Mouse (Mus musculus) adrenal gland, adult 2 months (tissue): ENCODE data around the gene Dpm3. TPM values are rescaled to one million over a fixed set of nuclear protein-coding genes. Genes with fewer than 3 reads are reported as not detected.
A peak's percentile ranks its signal among the peaks of the same experiment; 100 is the strongest.

ENCODE experiments used
- DNase-seq: peaks from one replicate; pipeline ENCODE4 v3.0.0; 2021
- microRNA-seq, 2 experiments: library from miRNA; unstranded; fragments of <30 nt; microRNA quantifications; one replicate each; pipeline ENCODE4 v1.2.0; 2021
- polyA plus RNA-seq: library from polyadenylated mRNA; depleted of rRNA; stranded (reverse); fragments of >200 nt; gene quantifications from 2 replicates; pipeline ENCODE4 v1.2.3, GENCODE M21; 2012; rRNA removed
- total RNA-seq, 2 experiments: library from RNA; stranded (reverse); gene quantifications; 2 replicates each; pipeline ENCODE4 v1.2.3; 2021

Gene Dpm3
- total and polyA plus RNA-seq, 3 experiments = 134 to 509 (median 150) TPM

DNA sequence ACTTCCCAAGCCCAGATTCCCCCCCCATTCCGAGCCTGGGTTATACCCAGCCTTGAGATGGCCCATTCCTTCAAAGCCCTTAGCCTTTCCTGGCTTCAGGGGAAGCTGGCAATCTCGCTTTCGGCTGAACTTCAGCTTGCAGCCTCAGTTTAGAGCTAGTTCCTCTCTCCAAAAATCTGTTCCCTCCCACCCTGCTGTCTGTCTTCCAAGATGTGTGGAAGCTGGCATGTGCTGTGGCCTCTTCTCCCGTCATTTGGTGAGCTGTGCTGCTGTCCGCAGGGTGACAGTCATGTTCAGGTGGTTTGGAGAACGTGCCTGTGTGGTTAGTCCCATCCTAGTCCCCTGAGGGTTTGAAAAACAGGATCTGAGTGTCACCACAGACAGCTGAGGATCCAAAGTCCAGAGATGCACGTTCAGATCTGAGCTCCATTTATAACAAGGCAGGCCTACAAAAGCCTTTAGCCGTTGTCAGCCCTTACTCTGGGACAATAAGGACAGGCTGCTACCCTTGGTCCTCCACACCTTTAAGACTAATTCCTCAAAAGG, 36.6 kb downstream of the Dpm3 start:
- DNase-seq = no peak

DNA sequence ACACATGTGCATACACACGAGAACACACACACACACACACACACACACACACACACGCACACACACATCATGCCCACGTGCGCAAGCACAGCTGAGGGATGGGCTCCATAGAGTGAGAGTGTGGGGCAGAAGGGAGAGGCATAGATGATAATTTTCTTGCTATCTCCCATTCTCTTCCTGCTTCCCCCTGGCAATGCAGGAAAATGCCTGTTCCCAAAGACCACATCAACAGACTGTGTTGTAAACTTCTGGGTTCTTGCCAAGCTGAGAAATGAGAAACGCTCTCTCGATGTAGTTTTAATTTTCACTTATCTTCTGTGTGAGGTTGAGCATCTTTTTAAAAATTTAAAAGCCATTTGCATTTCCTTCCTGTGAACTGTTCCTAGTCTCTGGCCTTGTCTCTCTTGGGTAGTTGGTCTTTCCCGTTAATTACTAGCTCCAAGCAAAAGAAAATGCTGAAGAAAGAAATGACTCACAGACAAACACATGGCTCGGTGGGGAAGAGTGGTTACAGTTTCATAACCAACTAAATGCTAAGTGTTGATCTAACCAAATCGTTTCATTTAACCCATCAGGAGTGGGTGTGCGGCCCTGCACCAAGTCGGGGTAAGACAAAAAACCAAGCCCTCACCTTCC, 37.7 kb downstream of the Dpm3 start:
- no peak for DNase-seq

DNA sequence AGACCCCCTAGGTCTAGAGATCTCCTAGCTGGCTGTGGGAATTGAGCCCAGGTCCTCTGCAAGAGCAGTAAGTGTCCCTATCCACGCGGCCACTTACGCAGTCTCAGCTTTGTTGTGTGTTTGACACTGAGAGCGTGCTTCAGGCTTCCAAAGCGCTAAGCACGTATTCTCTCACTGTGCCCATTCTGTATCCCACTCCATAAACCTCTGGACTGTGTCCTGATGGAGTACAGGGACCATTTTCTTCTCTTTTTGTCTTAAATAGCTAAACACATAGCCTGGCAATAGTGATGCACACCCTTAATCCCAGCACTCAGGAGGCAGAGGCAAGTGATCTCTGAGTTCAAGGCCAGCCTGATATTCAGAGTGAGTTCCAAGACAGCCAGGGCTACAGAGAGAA, 39.8 kb downstream of the Dpm3 start:
- DNase-seq = no peak

DNA sequence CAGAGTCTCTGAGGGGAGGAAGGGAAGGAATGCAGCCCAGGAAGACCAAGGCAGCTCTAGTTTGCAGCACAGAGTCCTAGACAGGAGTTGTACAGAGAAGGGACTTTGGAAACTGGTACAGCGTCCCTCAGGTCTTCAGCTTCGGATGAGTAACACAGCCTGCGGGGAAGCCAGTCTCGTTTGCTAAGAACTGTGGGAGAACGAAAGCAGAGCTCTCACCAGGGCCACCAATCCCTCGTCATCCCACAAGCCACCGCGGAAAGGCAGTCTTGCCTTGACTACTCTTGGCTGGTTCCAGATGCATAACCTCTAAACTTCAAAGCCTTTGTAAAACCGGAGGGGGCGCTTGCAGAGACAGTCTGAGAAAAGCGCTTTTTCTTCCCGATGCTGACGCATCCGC, 40.3 kb downstream of the Dpm3 start:
- DNase-seq = peak; percentile 71

DNA sequence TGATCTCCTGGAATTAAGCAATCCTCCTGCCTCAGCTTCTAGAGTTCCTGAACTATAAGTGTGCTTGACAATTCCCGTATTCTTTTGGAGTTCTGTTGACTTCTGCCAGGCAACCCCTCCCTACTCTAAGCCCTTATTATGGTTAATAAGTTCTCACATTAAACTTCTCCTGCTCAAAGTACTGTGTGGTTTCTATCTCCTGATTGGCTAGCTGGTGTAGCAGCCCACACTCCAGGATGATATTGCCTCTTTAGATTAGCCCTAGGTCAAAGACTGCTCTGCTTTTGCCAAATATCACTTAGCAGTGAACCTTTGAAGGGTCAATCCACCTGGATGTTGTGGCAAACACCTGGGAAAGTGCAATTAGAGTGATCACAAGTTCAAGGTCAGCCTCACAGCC, 40.9 kb downstream of the Dpm3 start:
- DNase-seq = no peak

DNA sequence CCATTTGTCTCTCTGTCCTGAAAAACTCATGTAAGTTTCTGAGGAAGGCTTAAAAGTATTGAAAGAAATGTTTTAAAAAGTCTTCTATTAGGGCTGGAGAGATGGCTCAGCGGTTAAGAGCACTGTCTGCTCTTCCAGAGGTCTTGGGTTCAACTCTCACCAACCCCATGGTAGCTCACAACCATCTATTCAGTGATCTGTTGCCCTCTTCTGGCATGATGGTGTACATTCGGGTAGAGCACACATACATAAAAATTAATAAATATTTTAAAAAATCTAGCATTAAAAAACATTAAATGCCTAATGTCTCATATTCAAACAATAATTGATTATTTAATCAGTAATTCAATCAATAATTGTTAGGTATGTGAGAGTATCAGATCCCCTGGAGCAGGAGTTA, 41.4 kb downstream of the Dpm3 start:
- no peak for DNase-seq

DNA sequence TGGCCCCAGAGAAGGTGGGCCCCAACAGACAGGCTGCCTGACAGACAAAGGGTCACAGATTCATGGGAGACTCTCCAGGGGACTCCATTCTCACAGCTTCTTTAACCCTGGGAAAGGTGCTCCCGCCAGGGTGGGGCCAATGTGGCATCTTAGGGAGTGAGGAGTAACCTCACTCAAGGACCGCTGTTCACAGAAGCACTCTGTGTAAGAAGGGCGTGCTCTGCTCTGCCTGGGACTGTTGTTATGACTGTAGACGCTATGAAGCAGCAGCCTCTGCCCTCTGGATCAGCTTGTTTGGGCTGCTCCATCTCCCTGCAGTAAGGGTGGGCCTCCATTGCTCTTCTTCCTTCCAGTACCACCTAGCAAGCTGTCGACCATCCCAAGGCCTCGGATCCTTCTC, 45.3 kb downstream of the Dpm3 start:
- DNase-seq = no peak

DNA sequence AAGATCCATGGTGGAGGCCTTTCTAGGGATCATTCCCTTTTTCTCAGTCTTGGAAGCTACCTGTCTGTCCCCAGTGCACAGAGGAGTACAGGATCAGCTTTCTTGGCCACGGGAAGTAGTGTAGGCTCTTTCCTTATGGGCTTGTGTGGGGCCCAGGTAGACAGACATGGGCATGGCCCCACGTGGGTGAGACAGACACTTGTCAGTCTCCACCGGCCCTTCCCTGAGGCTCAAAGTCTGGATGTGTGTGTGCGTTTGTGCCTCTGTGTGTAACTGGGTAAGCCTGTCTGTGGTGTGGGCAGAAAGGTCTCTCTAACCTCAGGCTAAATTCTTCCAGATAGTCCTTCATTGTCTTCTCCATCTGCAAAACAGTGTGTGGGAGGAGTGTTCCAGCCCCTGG, 45.9 kb downstream of the Dpm3 start:
- DNase-seq = no peak

DNA sequence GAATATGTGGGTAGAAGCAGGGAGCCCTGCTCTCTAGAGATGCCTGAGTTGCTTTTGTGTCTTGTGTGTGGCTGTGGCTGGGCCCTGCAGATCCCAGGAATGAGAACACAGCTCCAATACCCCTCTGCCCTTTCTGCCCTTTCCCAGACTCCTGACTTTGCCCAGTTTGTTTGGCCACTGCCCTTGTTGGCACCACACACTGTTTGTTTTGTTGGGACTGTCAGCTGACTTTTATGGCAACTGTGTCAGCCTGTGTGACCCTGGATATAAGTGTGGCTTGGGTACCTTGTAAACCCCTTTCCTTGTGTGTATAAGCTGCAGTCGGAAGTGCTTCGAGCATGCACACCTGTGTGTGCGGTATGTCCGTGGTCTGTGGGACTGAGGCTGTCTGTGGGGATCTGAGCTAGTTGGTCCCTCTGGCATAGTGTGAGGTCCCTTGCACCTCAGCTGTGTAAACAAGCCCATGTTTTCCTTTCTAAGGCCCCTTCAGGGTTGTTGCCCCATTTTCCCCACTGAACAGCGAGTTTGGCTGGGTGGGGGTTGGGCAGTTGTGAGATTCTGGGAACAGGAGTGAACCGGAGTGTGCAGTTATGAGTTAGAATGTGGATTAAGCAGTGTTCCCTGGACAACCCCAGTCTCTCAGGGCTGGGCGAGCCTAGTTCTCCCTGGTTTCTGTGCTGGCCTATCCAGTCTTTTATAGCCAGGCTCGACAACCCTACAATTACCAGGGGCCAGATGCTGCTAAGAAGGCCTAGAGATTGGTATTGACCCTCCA, 46.6 kb downstream of the Dpm3 start:
- DNase-seq = peak; percentile 34

DNA sequence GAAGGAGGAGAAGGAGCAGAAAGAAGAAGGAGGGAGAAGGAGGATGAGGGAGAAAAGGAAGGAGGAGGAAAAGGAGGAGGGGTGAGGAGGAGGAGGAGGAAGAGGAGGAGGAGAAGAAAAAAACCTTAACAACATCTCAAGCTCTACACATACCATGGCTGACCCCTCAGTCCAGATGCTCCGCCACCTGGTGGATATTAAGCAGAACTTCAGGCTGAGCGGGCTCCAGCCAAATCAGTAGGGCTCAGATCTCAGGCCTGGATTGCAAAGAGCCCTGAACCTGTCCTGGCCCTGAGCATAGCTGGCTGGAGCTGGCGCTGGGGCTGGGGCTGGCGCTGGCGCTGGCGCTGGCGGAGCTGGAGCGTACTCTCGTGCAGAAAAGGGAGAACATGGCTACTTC, 48.9 kb downstream of the Dpm3 start:
- peak; percentile 75 for DNase-seq

DNA sequence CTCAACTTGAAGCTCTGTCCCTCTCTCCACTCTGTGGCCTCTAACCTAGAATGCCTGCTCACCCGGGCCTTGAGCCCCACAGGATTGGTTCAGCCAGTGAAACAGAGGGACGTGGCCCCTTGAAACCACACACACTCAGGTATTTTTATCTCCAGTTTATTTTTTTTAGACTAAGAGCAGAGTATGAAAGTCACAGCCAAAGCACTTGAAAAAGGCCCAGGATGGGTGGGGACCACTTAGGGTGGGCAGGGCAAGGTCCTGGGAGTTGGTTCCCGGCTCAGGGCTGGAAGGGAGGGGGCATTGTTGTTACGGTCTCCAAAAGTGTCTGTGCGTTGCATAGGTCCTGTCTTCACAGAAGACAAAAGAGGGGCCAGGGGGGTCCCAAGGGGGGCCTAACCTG, 55.2 kb downstream of the Dpm3 start:
- DNase-seq = no peak

DNA sequence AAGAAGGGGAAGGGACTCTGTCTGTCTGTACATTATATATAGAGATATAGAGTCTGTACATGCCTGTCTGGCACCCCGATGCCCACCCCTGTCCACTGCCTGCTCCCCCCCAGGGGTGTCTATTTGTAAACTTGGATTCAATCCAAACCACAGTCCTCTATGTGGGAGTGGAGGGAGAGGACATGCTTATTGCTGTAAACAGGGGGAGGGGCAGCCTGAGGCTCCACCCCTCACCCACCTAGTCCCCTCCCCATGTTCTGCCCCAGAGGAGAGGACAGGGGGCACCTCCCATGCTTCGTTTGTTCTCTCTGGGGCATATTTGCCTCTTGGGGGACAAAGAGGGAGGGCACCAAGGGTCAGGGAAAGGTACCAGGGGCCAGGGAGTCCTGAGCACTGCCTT, 55.6 kb downstream of the Dpm3 start:
- no peak for DNase-seq

DNA sequence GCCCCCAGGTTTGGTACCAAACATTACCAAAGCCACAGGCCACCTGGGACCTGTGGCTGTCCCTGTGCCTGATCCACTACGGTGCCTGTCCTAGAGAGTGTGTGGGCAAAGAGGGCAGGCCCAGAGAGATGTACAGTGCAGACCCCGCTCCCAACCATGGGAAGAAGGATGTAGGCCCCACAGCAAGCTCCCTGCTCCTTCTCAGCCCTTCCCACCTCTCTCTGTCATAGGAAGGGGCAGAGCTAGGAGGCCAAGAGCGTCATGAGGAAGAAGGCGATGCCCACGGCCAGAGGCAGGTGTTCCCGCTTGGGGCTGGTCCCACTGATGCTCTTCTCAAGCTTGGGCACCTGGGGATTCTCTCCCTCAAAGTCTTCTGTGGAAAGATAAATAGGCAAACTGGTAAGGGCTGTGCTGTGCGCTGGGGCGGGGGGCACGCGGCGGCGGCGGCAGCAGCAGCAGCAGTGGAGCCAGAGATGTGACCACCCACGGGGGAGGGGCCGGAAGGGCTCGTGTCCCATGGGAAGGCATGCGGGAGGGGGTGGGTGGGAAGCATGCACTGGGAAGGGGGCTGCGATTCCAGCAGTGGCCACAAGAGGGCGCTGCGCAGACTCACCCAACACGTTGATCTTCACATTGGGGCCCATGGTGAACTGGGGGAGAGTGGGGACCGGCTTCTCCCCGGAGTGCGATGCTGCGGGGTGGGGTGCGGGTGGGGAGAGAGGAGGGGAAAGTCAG, 56.2 kb downstream of the Dpm3 start:
- peak; percentile 67 for DNase-seq

DNA sequence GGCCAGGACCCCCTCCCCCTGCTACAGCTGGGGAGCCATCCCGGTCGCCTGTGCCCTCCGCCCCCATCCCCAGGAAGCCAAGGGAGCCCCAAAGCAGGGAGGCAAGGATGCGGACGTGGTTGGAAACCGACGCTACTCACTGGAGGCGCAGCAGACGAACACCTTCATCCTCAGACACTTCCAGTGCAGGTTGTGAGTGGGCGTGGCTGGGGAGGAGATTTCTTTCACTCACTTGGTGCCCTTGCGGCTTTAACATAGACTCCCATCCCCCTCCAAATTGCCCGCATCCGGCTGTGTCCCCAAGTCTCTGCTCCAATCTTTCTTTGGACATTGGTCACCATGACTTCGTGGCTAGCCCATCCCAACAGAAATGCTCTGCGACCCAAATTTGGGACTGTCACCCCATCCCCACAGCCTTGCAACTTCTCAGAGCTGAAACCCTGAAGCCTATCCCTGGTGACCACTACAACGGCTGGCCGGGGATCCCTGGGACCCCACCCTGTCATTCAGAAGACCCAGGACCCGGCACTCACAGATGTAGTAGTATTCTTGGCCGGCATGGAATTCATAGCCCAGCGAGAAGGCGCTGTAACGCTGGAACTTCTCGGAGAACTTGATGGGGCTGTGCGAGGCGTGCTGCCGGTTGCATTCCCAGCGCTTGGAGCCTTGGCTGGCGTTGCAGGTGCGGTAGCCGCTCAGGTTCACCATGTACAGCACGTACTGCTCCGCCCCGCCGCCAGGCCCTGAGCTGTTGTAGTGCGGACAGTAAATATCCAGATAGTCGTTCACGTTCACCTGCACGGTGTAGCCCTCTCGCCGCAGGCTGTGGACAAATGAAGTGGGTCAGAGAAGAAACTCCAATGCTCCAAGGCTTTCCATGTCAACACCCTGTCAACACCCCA, 57.0 kb downstream of the Dpm3 start:
- no peak for DNase-seq

Small RNAs within 50 kb of the gene (microRNA-seq; reads per million reads assigned to microRNA genes)
- gene Mir92b = 37.6 to 38.7 reads per million in 2 experiments

Other genes with a start within 250 kb of the Dpm3 start
- gene Rusc1, start 166.0 kb upstream of the Dpm3 start, total RNA-seq = 10 to 100 TPM; 23.3 to 32.5 TPM
- gene Rusc1, start 166.0 kb upstream of the Dpm3 start, polyA plus RNA-seq = 56.4 and 66.6 TPM in 2 replicates
- not detected for gene Gm43738, start 158.3 kb upstream of the Dpm3 start, total RNA-seq
- gene Gm43738, start 158.3 kb upstream of the Dpm3 start, polyA plus RNA-seq = not detected in 2 replicates
- gene Fdps, start 157.4 kb upstream of the Dpm3 start, total RNA-seq = 100 to 1,000 TPM; 208 to 632 TPM
- gene Fdps, start 157.4 kb upstream of the Dpm3 start, polyA plus RNA-seq = 253 and 549 TPM in 2 replicates
- under 1 TPM in 1 of 2 experiments, not detected in 1; 0.81 TPM for gene Pklr, start 123.2 kb upstream of the Dpm3 start, total RNA-seq
- 0.55 TPM in 1 of 2 replicates, not detected in the other for gene Pklr, start 123.2 kb upstream of the Dpm3 start, polyA plus RNA-seq
- 1 to 10 TPM; 2.4 to 6.6 TPM for gene Hcn3, start 99.2 kb upstream of the Dpm3 start, total RNA-seq
- 20.9 and 34.5 TPM in 2 replicates for gene Hcn3, start 99.2 kb upstream of the Dpm3 start, polyA plus RNA-seq
- 10 to 100 TPM; 39.3 to 73.3 TPM for gene Clk2, start 94.6 kb upstream of the Dpm3 start, total RNA-seq
- gene Clk2, start 94.6 kb upstream of the Dpm3 start, polyA plus RNA-seq = 52.2 and 63.4 TPM in 2 replicates
- gene Scamp3, start 81.9 kb upstream of the Dpm3 start, total RNA-seq = 100 to 1,000 TPM in 1 of 2 experiments, 10 to 100 TPM in 1; 87.1 to 104 TPM
- gene Scamp3, start 81.9 kb upstream of the Dpm3 start, polyA plus RNA-seq = 234 and 299 TPM in 2 replicates
- gene Fam189b, start 76.2 kb upstream of the Dpm3 start, total RNA-seq = 10 to 100 TPM; 15.2 to 16.3 TPM
- gene Fam189b, start 76.2 kb upstream of the Dpm3 start, polyA plus RNA-seq = 80.2 and 84.4 TPM in 2 replicates
- gene Gba, start 56.4 kb upstream of the Dpm3 start, total RNA-seq = 10 to 100 TPM; 74.4 to 74.6 TPM
- 40.2 and 43.9 TPM in 2 replicates for gene Gba, start 56.4 kb upstream of the Dpm3 start, polyA plus RNA-seq
- gene Thbs3, start 44.2 kb upstream of the Dpm3 start, total RNA-seq = 10 to 100 TPM in 1 of 2 experiments, 1 to 10 TPM in 1; 8.9 to 10.1 TPM
- gene Thbs3, start 44.2 kb upstream of the Dpm3 start, polyA plus RNA-seq = 10.1 and 10.2 TPM in 2 replicates
- 100 to 1,000 TPM; 150 to 174 TPM for gene Mtx1, start 32.3 kb upstream of the Dpm3 start, total RNA-seq
- gene Mtx1, start 32.3 kb upstream of the Dpm3 start, polyA plus RNA-seq = 252 and 300 TPM in 2 replicates
- gene Muc1, start 30.3 kb upstream of the Dpm3 start, total RNA-seq = under 1 TPM; 0.24 to 0.32 TPM
- gene Muc1, start 30.3 kb upstream of the Dpm3 start, polyA plus RNA-seq = 0.53 and 0.85 TPM in 2 replicates
- gene Krtcap2, start 13.4 kb upstream of the Dpm3 start, total RNA-seq = 100 to 1,000 TPM; 143 to 163 TPM
- gene Krtcap2, start 13.4 kb upstream of the Dpm3 start, polyA plus RNA-seq = 433 and 437 TPM in 2 replicates
- 1 to 10 TPM; 1.9 to 2.3 TPM for gene Trim46, start 13.0 kb upstream of the Dpm3 start, total RNA-seq
- gene Trim46, start 13.0 kb upstream of the Dpm3 start, polyA plus RNA-seq = 6.0 and 9.1 TPM in 2 replicates
- gene Slc50a1, start 11.2 kb downstream of the Dpm3 start, total RNA-seq = 10 to 100 TPM; 49.9 to 54.7 TPM
- 153 TPM in 2 replicates for gene Slc50a1, start 11.2 kb downstream of the Dpm3 start, polyA plus RNA-seq
- 10 to 100 TPM in 1 of 2 experiments, 1 to 10 TPM in 1; 8.0 to 16.6 TPM for gene Efna1, start 21.8 kb downstream of the Dpm3 start, total RNA-seq
- gene Efna1, start 21.8 kb downstream of the Dpm3 start, polyA plus RNA-seq = 17.5 and 24.0 TPM in 2 replicates
- gene Efna3, start 63.6 kb downstream of the Dpm3 start, total RNA-seq = under 1 TPM; 0.26 to 0.55 TPM
- 0.21 and 1.0 TPM in 2 replicates for gene Efna3, start 63.6 kb downstream of the Dpm3 start, polyA plus RNA-seq
- 1 to 10 TPM in 1 of 2 experiments, under 1 TPM in 1; 0.63 to 1.9 TPM for gene Efna4, start 78.7 kb downstream of the Dpm3 start, total RNA-seq
- gene Efna4, start 78.7 kb downstream of the Dpm3 start, polyA plus RNA-seq = 1.8 and 3.5 TPM in 2 replicates
- gene Adam15, start 90.6 kb downstream of the Dpm3 start, total RNA-seq = 10 to 100 TPM; 56.1 to 87.5 TPM
- 142 and 182 TPM in 2 replicates for gene Adam15, start 90.6 kb downstream of the Dpm3 start, polyA plus RNA-seq
- 1 to 10 TPM in 1 of 2 experiments, under 1 TPM in 1; 0.40 to 1.3 TPM for gene Dcst2, start 102.6 kb downstream of the Dpm3 start, total RNA-seq
- 0.61 and 1.2 TPM in 2 replicates for gene Dcst2, start 102.6 kb downstream of the Dpm3 start, polyA plus RNA-seq
- under 1 TPM in 1 of 2 experiments, not detected in 1; 0.41 TPM for gene Dcst1, start 105.9 kb downstream of the Dpm3 start, total RNA-seq
- 0.46 and 0.53 TPM in 2 replicates for gene Dcst1, start 105.9 kb downstream of the Dpm3 start, polyA plus RNA-seq
- 100 to 1,000 TPM in 1 of 2 experiments, 10 to 100 TPM in 1; 84.0 to 102 TPM for gene Zbtb7b, start 135.4 kb downstream of the Dpm3 start, total RNA-seq
- 117 and 121 TPM in 2 replicates for gene Zbtb7b, start 135.4 kb downstream of the Dpm3 start, polyA plus RNA-seq
- 1 to 10 TPM; 1.7 to 1.8 TPM for gene Lenep, start 143.4 kb downstream of the Dpm3 start, total RNA-seq
- gene Lenep, start 143.4 kb downstream of the Dpm3 start, polyA plus RNA-seq = 0.58 TPM in 1 of 2 replicates, not detected in the other
- 10 to 100 TPM; 32.2 to 50.7 TPM for gene Flad1, start 152.5 kb downstream of the Dpm3 start, total RNA-seq
- 33.2 and 45.2 TPM in 2 replicates for gene Flad1, start 152.5 kb downstream of the Dpm3 start, polyA plus RNA-seq
- gene Cks1b, start 159.0 kb downstream of the Dpm3 start, total RNA-seq = 10 to 100 TPM; 17.3 to 21.5 TPM
- 9.3 and 9.7 TPM in 2 replicates for gene Cks1b, start 159.0 kb downstream of the Dpm3 start, polyA plus RNA-seq
- 100 to 1,000 TPM in 1 of 2 experiments, 10 to 100 TPM in 1; 69.6 to 113 TPM for gene Shc1, start 159.1 kb downstream of the Dpm3 start, total RNA-seq
- gene Shc1, start 159.1 kb downstream of the Dpm3 start, polyA plus RNA-seq = 62.6 and 67.4 TPM in 2 replicates
- 10 to 100 TPM; 31.8 to 44.5 TPM for gene Pygo2, start 170.9 kb downstream of the Dpm3 start, total RNA-seq
- 166 and 181 TPM in 2 replicates for gene Pygo2, start 170.9 kb downstream of the Dpm3 start, polyA plus RNA-seq
- gene Pbxip1, start 177.3 kb downstream of the Dpm3 start, total RNA-seq = 10 to 100 TPM; 38.4 to 70.0 TPM
- 37.5 and 43.3 TPM in 2 replicates for gene Pbxip1, start 177.3 kb downstream of the Dpm3 start, polyA plus RNA-seq
- gene Pmvk, start 195.2 kb downstream of the Dpm3 start, total RNA-seq = 10 to 100 TPM; 13.9 to 27.7 TPM
- gene Pmvk, start 195.2 kb downstream of the Dpm3 start, polyA plus RNA-seq = 19.4 and 21.5 TPM in 2 replicates